Mouse (Mus musculus) inflammation-experienced regulatory T-cells, adult 6 months (primary cell): ENCODE measurements around the gene Hoxd9. TPM values are rescaled to one million over a fixed set of nuclear protein-coding genes. Genes with fewer than 3 reads are reported as not detected.

Source experiments
- ATAC-seq: one replicate; pipeline ENCODE4 v1.8.0; 2017
- polyA plus RNA-seq, 3 experiments: library from polyadenylated mRNA; unstranded; fragments of 100-300 nt; shearing (Covaris generic); gene quantifications; one replicate each; pipeline ENCODE4 v1.2.1; 2017

Gene Hoxd9
- polyA plus RNA-seq, 3 experiments from 2014 or later = not detected

DNA sequence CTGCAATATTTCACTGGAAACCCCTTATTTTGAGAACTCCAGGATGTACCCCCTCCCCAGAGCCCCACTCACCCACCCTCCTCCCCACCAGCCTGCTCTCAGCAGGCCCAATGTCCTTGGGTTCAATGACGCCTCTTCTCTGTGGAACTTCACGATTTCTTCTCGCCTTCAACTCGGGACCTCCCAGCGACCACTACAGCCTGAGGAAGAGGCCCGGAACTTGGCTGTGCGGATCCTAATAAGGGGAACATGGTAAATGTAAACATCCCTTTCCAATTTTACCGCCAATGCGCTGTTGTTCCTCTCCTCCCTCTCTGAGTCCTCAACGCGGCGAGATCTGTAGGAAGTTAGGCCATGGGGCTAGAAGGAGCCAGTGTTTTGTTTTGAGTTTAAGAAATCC, 13.4 kb upstream of the Hoxd9 start:
- no peak for ATAC-seq

DNA sequence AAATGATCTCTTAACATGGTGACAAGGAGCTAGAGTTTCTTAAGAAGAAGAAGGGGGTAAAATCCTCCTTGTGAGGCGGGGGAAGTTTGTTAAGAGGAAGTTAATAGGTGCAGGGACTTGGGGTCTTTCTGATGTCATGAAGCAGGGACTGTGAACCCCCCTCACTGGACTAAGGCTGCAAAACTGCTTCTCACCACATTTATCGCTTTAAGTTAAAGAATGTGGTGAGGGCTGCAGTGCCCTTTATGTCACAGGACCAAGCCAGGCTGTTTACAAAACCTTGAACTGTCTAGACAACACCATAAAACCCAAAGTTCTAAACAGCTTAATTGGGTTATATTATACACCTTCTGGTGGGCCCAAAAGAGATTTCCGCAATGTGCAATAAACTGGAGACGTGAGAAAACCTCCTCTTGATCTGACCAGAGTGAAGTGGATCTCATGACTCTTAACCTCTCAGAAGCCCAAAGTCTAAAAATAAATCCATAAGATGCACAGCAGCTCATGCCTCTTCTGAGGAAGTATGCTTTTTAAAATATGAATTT, 12.4 kb upstream of the Hoxd9 start:
- no peak for ATAC-seq

DNA sequence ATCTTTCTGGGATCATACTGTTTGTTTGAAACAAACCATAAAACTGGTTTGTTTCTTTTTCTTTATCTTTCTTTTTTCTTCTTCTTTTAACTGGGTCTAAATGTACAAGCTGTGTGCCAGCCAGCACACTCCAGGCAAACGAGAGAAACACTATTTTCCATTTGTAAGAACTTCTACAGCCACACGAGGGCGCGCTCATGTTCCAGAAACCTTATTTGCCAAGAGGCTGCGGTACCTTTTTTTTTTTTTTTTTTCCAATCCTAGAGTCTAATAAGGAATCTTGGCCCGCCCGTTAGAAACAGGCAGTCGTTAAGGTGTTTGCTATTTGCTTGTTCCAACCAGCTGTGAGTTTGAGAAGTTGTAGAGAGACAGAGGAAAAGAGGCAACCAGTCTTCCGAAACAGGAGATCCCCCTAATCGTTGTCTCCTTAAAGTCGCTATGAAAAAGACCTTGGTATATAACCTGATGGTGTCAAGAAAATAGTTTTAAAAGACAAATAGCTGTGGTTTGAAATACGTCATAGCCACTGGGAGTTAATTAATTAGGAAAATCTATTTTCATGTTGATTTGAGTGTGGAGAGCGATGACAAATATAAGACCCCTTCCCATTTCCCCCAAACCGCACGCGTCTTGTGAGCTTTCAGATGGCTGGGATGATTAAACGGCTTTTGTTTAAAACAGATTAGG, 11.1 kb upstream of the Hoxd9 start:
- peak; percentile 42 for ATAC-seq

DNA sequence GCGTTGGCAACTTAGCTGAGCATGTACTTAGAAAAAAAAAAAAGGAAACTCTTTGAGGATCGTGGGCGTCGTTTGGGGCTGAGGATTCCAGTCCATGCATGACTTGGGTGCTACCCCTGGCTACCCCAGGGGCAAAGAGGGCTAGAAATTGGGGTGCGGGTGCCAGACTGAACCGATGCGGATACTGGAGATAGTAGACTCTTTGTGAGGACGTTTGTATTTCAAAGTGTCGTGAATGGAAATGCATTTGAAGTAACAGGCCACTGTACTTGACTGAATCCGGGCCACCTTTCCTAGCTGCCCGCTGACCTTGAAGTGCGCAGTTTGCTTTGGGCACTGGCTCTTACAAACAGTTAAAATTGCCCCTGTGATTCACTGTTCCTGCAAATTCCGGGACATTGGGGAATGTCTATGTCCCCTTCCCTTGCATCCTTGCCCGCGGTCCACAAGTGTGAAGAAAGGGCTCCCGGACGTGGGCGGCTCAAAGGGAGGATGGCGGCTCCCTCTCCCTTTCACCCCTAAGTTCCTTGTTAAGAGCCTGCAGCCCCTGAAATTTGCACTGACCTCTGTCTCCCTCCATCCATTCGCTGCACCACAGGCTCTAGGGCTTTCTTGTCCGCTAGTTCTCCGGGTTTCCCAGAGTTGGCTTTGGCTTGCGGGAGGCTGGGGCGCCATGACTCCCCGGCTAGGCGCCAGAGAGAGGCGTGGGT, 10.4 kb upstream of the Hoxd9 start:
- ATAC-seq = no peak

DNA sequence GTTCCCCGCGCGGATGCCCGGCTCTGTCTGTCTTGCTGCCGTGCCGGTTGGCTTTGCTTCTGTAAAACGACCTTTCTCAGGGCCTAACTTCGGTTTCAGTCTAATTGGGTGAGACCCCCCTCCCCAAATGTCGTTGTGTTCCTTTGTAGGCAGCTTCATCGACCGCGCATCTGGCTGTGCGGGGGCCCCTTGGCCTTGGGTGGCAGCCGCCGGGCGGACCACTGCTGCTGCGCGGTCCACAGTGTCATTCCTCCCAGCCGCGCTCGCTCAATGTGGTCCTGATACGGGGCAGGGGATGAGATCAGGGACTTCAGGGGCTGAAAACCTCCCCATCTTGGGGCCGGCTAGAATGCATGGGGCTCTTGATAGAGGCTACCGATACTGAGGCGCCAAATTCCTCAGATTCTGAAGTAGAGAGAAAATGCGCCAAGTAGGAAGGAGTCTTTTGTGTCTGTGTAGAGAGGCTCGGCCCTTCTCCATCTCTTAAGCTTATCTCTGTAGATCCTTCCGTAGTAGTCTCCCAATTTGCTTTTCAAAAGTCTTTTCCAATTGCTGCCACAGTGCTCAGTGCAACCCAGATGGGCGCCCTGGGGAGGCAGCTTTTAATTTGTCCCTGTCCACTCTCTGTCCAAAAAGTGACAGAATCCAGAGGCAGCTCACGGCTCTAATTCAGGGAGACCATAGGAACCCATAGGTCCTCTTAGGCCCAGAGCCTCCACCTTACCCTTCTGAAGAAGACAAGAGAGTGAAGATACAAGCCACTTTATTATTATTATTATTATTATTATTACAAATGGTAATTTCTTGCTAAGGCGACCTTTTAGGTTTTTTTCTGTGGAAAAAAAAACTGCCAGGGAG, 9.6 kb upstream of the Hoxd9 start:
- ATAC-seq = no peak

DNA sequence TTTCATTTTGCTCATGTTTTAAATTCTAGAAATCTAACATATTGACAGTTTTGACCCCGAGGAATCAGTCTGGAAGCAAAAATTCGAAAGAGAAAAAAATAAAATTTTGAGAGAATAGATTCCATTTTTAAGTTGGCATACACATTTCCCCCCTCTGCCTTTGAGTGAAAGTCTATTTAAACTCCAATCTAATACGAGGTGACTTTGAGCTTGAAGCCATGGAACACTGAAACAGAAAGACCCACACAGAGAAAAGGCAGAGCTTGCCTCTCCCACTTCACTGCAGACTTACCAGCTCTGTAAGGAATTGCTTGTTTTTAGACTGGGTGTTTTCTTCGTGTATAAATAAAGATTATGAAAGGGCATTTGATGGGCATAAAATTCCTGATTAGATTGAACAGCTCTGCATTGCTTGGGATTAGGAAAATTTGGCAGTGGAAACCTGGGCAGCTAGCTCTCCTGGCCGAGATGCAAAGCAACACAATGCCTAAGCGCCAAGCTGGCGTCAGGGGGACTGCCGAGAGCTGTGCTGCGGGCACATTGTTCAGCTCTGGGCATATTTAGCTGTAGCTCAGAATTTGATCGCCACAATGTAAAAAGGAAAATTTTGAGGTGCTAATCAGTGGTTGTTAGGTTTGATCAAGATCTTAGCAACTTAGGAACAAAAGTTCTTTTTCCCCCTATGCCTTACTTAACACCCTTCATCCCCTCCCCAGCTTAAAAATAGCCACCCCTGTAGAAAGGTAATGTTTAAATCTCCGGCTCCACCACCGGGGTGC, 8.5 kb upstream of the Hoxd9 start:
- no peak for ATAC-seq

DNA sequence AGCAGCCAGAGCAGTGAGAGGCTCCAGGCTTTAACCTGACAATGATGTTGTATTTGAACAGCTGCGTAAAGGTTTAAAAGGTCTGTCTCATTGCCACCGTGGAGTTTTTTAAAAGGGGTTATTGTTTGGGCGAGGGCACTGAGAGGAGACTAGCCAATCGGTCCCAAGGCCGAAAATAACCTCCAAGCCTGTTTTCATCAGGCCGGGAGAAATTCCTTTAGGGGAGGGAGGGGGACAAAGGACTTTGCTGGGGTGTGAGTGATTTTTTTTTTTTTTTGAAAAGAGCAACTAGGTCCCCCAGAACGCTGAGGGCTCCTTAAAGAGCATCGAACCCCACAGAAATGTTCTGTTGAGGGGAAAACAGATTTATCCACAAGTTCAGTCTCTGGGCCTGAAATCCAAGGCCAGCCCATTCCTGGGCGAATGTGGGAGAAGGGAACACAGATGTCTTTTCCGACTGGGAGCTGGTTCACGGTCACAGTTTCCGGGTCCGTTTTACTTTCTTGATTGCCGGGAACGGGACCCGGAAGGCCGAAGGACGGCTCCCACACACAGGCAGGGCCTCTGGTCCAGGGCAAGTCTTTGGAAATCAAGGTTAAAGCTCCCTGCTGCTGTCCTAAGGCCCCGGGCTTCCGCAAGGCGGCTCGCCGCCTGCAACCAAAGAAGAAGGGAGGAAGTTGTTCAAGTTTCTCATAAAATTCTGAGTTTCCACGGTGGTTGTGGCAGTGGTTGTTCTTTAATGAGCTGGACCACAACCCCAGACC, 7.8 kb upstream of the Hoxd9 start:
- no peak for ATAC-seq

DNA sequence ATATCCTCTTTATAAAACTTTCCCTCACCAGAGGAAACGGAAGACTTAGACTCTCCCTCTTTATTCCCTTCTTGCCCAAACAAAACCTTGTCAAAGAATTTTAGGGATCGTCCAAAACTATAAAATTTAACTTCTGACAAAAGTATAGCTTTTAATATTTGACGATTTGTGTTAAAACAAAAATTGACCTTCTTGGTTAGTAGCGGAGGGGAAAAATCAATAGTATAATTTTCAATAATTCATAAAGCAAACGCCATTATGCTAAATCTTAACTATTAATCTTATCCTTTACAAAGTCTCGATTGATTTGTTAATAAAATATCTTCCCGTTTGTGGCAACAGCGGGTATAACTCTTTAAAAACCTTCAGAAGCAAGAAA, 7.2 kb upstream of the Hoxd9 start:
- ATAC-seq = no peak

DNA sequence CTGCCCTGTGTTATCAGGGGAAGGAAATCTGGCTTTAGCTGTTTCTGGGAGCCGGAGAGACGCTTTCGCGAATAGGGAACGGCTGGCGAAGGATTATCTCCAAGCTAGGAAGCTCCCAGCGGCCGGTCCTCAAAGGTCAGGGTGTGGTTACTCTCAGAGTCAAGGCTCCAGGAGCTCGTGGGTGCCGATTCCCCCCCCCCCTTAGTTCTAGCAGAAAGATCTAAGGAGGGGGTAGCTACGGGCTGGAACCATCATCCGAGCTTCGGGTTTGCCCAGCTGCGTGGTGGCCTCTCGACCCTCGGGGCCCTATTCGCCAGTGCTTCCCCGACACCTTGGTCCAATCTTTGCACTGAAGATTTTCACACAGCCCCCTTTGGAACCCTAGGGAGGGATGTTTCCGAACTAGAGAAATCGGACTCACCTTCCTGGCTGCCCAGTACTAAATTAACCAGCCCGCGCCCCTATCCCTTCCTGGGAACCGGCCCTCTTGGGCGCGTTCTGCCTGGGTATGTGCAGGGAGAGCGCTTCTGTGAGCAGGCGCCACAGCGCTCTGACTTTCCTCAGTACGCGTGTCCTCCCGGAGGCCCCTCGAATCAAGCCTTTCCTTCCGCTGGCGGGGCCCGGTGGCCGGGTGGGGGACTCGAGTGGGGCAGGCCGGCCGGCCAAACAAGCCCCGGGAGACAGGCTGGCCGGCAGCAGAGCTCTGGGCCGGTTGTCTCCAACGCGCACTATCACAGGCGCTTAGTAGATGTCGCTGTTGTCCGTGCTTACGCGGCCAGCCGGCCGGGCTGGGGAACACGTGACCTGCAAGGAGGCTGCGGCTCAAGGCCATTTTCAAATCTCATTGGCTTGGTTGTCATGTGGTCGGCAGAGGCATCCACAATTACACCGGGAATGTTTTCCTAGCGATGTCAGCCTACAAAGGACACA, 6.2 kb upstream of the Hoxd9 start, which contains the start of gene Hoxd10:
Gene Hoxd10, plus strand, starts transcription at position 903 of the 930 bp plus-strand sequence.
- ATAC-seq = no peak

DNA sequence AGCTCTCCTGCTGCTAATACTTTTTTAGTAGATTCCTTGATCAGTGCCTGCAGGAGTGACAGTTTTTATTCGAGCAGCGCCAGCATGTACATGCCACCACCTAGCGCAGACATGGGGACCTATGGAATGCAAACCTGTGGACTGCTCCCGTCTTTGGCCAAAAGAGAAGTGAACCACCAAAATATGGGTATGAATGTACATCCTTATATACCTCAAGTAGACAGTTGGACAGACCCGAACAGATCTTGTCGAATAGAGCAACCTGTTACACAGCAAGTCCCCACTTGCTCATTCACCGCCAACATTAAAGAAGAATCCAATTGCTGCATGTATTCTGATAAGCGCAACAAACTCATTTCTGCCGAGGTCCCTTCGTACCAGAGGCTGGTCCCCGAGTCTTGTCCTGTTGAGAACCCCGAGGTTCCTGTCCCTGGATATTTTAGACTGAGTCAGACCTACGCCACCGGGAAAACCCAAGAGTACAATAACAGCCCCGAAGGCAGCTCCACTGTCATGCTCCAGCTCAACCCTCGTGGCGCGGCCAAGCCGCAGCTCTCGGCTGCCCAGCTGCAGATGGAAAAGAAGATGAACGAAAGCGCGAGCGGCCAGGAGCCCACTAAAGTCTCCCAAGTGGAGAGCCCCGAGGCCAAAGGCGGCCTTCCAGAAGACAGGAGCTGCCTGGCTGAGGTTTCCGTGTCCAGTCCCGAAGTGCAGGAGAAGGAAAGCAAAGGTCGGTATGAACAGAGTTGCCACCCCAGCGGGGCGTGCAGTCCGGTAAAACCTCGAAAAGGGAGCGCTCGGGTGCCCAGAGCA, 5.3 kb upstream of the Hoxd9 start:
- no peak for ATAC-seq

DNA sequence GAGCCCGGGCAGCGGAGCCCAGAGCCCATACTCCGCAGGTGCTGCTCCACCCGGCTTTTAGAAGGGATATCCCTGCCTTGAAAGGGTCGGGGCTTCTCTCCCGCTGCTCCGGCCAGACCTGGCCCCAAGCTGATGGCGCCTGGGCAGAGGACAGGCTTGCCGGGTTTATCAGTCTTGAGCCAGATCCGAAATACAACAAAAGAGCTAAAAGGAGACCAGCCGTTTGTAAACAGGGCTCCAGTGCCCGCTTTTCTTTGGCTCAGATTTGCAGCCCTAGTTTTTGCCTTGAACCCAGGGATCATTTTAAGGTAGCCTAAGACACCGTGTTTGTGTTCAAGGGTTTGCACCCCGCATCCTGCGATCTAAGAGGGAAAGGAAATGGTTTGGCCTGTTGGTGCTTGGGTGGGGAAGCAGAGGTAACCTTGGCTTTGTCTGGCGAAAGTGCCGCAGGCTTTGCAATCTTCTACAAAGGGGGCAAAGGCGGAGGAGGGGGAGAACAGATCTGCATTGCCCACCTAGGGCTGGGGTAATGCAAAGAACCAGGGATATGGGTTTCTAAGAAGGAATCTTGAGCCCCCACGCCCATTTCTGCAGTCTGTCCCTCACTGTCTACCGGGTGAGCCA, 4.6 kb upstream of the Hoxd9 start:
- ATAC-seq = no peak

DNA sequence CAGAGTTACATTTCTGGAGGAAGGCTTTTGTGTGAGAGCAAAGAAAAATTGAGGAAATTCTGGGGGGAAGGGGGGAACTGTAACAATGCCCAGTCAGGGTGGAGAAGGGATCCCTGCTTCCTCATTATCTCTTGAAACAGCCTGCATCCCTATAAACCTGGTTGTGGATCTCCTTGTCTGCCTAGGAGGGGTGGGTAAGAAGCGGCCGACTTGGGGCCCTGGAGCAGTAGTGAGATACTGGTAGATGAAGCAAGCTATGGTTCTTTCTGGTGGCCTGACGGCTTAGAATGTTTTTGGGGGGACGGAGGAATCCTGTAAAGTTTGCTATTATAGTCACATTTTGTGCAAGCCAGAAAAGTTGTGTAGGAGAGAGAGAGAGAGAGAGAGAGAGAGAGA, 4.1 kb upstream of the Hoxd9 start:
- ATAC-seq = no peak

DNA sequence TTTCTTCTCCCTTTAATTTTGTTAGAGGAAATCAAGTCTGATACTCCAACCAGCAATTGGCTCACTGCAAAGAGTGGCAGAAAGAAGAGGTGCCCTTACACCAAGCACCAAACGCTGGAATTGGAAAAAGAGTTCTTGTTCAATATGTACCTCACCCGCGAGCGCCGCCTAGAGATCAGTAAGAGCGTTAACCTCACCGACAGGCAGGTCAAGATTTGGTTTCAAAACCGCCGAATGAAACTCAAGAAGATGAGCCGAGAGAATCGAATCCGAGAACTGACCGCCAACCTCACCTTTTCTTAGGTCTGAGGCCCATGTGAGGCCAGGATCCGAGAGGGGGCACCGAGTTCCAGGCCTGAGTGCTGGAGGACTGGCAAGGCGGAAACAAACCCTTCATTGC, 3.5 kb upstream of the Hoxd9 start:
- ATAC-seq = no peak

DNA sequence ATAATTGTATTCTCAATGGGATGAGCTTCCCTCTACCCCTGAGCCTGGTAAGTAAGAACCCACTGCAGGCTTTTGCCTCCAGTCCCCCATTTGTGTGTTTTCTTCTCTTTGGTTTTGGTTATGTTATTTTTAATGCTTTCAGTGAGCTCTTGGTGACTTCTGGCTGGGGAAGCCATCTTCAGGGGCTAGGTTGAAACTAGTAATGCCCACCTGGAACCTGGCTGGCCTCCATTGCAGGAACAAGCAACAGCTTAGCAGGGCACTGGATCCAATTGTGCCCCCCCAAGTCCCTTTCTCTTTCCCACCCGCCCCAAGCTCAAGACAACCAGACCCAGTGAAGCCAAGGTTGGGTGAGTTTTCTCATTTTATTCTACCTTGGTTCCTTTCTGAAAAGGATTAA, 2.1 kb upstream of the Hoxd9 start:
- no peak for ATAC-seq

DNA sequence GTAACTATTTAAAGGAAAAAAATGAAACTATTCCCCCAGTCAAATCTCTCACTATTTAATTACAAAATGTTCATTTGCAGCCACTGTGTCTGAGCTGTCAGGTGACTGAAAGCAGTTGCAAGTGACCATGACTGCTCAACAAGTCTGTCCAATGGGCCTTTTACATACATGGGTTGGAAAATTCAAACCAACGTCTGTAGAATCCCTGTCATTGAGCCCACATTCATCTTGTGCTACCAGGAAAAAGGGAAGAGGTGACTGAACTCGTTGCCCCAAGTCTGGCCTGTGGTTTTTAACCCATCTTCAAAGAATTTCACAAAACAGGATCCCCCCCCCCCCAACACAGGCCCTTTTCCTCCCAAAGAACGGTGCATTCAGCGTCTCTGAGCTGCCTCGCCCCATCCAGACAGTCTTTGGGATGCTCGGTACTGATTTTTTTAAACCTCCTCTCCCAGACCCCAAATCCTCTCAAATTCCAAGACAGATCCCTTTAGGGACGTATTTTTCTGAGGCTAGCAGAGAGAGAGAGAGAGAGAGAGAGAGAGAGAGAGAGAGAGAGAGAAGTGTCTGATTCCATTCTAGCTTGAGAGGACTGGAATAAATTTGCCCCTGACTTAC, 1.6 kb upstream of the Hoxd9 start:
- no peak for ATAC-seq

DNA sequence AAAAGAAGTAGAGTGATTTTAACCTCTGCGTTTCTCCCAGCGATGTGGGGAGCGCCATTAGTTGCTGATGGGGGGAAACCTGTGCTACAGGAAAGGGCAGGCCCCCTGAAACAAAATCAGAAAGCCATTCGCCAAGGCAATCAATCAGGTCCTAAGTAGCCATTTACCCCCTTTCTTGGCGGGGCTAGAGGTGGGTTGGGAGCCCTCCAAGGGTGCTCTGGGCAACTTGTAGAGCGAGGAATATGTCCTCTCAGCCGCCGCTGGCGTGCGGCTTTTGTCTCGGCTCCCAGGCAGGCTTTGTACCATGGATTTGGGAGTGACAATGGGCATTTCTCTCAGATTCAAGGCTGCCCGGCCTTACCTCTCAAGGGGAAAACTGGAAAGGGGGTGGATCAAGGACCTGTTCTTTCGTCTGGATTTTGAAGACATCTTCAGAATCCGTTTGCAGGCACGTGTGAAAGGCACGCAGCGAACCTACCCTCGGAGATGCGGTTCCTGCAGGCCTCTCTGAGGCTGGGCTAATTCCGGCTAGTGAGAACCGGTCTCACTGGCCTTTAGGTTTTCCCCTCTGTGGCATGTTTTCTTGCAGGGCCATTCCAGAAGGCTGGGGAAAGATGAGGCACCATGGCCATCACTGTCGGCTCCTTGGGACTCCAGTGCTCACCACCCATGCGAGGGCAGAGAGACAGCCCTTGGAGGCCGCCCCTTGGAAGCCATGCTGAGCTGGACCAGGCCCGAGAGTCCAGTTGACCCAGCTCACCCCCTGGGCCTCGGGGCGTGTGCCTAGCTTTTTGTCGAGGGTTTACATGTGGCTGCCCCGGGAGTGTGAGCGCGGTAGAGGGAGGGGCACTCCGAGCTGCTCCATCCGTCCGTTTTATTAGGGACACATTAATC, 838 bp upstream of the Hoxd9 start:
- no peak for ATAC-seq

DNA sequence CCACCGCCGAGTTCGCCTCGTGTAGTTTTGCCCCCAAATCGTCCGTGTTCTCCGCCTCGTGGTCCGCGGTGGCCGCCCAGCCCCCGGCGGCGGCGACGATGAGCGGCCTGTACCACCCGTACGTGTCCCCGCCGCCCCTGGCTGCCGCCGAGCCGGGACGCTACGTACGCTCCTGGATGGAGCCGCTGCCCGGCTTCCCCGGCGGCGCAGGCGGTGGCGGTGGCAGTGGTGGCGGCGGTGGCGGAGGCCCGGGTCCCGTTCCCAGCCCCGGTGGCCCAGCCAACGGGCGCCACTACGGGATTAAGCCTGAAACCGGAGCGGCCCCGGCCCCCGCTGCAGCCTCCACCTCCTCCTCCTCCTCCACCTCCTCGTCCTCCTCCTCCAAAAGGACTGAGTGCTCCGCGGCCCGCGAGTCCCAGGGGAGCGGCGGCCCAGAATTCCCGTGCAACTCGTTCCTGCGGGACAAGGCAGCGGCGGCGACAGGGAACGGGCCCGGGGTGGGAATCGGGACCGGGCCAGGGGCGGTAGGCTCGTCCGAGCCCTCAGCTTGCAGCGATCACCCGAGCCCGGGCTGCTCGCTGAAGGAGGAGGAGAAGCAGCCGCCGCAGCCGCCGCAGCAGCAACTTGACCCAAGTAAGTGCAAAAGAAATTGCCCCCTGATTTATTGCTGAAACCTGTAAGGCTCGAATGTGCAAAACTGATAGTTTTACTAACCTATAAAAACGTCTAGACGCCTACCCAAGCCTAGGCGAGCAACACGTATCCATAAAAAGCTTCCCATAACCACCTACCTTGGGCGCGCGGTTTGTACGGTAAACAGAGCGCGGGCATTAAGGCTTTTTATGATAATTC, 900 bp downstream of the Hoxd9 start:
- no peak for ATAC-seq
